Mouse (Mus musculus) cerebellum, adult 18-20 months (tissue): ENCODE results near the gene Hspa1l.
"Not testable (repeated sequence)": the region's sequence is repeated elsewhere in the genome, so short reads cannot be mapped to it uniquely, and the experiment has no call there.

Experiments
- DNase-seq, 2 experiments: peaks; one replicate each; pipeline ENCODE4 v3.0.0; 2021

The Hspa1l gene

GRCm38 (mm10) chr17:34972069-34972749, at the start of gene Hspa1l, which contains the start of gene Hspa1a:
TSS of gene Hspa1l (plus strand) at chr17:34972703.
TSS of gene Hspa1a (minus strand) at chr17:34972156.
- DNase-seq = peak; percentile 77 to 84

DNA sequence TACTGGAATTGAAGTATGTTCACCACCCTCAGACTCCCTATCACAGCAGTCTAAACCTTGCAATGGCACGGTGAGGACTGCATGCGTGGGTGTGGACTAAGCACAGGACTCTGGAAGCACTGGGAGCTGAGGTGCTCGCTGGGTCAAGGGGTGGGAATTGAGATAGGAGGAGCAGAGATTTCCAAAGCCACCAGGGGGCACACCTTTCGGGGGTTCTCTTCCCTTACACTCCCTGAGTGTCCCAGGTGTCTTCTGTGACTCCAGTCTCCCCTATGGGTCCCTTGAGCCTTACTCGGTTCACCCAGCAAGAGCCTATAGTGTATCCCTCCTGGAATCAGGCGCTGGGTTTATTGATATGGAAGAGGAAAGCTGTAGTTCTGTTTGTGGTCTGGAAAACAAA, 49.6 kb upstream of the Hspa1l start:
- no peak for DNase-seq

DNA sequence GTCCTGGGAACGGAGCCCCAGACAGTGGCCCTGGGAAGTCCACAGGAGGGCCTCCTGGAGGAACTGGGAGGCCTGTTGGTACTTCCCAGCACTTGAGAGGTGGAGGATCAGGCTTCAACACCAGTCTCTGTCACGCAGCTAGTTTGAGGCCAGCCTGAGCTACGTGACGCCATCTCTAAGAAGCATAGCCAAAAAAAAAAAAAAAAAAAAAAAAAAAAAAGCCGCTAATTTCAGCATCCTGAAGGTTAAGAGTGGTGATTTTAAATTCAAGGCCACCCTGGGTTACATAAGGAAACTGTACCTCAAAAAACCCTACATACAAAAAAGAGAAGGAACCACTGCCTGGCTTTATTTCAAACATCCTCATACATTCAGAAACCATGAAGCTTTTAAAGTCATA, 48.2 kb upstream of the Hspa1l start:
- DNase-seq = no peak

DNA sequence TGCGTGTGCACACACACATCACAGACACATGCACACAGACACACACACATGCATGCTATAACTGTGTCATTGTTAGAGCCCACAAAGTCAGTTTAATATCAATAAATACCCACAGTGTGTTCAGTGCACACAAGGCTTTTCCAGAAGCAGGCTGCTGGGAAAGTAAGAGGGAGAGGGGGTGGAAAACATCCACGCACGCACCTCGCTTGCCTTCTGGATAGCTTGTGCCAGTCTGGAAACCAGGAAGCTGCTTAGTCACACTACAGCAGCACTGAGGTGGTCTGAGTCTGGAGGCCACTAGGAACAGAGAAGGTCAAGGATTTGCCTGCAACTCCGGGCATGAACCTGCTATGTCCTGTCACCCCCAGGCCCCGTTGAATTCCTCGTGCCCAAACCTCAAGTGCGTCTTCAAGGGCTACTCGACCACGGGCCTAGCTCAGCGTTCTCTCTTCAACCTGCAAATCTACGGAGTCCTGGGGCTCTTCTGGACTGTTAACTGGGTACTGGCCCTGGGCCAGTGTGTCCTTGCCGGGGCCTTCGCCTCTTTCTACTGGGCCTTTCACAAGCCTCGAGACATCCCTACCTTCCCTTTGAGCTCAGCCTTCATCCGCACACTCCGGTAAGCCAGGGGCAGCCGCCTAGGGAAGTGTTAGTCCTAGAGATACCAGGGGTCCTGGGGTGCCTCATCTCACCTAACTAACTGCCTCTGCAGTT, 45.0 kb upstream of the Hspa1l start:
- no peak for DNase-seq

DNA sequence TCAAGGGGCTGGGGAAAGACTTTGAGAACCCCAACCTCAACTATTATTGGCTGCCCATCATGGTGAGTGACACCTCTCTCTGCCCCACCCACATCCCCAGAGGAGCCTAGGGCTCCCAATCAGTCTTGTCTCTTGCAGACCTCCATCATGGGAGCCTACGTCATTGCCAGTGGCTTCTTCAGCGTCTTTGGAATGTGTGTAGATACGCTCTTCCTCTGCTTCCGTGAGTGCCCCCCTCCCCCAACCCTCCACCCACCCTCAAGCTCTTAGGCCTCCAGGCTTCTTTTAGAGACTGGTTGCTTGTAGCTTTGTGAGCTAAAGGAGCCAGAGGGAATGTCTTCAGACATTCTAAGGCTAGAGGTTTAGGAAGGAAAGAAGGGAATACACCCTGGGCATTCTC, 43.7 kb upstream of the Hspa1l start:
- DNase-seq = no peak

DNA sequence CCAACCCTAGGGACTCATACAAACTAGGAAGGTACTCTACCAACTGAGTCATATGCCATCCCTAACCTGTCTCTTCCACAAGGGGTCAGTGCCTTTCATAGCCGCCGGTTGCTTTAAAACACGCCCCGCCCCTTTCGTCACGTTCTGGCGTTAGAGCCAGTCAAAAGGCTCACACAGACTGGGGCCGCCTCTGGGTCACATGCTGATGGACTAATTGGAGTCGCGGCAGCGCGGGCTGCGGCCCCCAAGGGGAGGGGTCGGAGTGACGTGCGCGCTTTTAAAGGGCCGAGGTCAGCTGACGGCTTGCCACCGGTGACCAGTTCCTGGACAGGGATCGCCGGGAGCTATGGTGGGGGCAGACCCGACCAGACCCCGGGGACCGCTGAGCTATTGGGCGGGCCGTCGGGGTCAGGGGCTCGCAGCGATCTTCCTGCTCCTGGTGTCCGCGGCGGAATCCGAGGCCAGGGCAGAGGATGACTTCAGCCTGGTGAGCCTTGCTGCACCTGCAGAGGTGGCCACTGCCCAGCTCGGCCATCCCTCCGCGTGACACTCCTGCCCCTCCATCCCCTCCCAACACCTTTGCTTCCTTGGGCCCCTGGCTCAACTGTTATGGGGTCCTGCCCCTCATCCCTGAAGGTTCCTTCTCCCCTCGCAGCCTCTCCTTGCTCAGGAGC, 41.3 kb upstream of the Hspa1l start, which contains the start of gene Neu1:
Gene Neu1, plus strand, starts transcription at position 193 of the 674 bp plus-strand sequence.
- peak; percentile 99 to 100 for DNase-seq

GRCm38 (mm10) chr17:34931735-34932098, 40.8 kb upstream of the Hspa1l start:
- DNase-seq = peak; percentile 58 to 65

- DNase-seq = no peak
Measured at GRCm38 (mm10) chr17:34932287-34932686, 40.2 kb upstream of the Hspa1l start.

- DNase-seq = no peak
Measured at GRCm38 (mm10) chr17:34934031-34934430, 38.5 kb upstream of the Hspa1l start.

DNA sequence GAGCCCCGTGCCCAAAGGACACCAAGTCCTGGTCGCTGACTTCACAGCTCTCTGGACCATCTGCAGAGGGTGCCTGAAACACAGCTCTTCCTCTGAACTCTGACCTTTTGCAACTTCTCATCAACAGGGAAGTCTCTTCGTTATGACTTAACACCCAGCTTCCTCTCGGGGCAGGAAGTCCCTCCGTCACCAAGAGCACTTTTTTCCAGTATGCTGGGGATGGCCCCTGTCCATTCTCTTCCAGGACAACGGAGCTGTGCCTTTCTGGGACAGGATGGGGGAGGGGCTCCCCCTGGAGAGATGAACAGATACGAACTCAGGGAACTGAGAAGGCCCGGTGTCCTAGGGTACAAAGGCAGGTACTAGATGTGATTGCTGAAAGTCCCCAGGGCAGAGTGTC, 37.7 kb upstream of the Hspa1l start:
- DNase-seq = no peak

DNA sequence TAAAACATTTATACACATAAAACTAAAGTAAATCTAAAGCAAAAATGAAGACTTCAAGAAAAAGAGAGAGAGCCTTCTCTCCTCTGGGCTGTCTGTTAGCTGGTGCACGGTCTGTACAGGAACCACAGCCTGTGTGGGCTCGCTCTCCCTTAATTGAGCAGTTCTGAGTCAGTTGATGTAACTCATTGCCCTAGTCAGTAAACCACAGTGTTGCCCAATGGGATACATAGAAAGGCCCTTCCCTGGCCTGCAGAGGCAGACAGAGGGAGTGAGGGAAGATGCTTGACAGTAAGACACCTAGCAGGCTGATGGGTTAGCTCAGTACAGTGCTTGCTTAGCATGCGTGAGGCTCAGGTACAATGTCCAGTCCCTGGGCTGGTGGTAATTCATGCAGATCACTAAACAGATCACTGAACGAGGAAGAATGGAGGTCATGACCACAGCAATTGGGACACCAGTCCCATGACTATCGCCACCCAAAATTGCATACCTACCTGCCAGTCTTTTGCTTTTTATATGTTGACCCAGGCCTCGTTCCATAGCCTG, 34.5 kb upstream of the Hspa1l start:
- no peak for DNase-seq

DNA sequence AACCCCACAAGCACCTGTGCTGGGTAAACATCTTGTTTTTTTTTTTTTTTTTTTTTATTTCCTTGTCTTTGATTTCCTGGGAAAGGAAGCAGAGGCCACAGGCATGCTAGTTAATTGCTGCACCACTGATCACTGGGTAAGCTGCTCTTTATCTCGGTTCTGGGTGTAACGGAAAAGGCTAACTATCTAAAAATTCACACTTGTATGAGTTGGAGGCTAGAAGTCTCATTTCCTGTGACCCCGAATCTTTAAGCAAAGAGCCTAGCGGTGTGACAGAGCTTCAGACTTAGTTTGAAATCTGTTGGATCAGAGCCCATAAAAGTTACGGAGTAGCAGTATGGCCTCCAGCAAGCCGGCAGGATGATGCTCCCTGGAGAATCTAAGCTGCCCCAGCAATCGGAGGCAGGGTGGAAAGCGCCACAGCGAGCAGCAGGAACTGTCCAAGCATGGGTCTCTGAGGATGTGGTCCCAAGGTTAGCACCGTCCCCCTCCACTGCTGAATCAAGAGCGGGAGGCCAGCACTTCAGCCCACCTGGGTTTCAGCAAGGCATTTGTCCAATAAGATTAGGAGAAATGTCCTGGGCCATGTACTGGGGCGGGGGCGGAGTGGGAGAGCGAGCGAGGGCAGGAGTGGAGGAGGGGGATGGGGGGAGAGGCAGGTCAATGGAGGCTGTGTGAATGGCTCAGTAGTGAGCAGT, 31.0 kb upstream of the Hspa1l start:
- DNase-seq = no peak

- DNase-seq = no peak
Measured at GRCm38 (mm10) chr17:34943128-34943815, 29.2 kb upstream of the Hspa1l start.

GRCm38 (mm10) chr17:34944362-34944761, 28.1 kb upstream of the Hspa1l start:
- no peak for DNase-seq

- no peak for DNase-seq
Measured at GRCm38 (mm10) chr17:34946486-34947140, 25.9 kb upstream of the Hspa1l start.

DNA sequence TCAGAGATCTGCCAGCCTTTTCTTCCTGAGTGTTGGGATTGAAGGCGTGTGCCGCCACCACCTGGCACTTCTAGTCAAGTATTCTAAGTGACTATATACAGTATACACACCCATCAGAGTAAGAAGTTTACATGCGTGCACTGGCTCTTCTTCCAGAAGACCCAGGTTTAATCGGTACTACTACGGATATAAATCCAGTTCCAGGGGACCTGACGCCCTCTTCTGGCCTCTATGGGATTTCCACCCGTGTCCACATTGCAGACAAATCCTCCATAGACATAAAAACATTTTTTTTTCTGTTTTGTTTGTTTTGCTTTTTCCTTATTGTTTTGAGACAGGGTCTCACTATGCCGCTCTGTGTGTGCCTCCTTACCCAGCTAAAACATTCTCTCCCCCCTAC, 24.9 kb upstream of the Hspa1l start:
- DNase-seq = no peak

- DNase-seq = not testable (repeated sequence)
Measured at GRCm38 (mm10) chr17:34948721-34949552, 23.6 kb upstream of the Hspa1l start.

- DNase-seq = no peak
Measured at GRCm38 (mm10) chr17:34949553-34949969, 22.9 kb upstream of the Hspa1l start.

- DNase-seq = no peak
Measured at GRCm38 (mm10) chr17:34950514-34951455, 21.7 kb upstream of the Hspa1l start.
